Mouse (Mus musculus): ENCODE measurements around the gene Cep83.

DNA sequence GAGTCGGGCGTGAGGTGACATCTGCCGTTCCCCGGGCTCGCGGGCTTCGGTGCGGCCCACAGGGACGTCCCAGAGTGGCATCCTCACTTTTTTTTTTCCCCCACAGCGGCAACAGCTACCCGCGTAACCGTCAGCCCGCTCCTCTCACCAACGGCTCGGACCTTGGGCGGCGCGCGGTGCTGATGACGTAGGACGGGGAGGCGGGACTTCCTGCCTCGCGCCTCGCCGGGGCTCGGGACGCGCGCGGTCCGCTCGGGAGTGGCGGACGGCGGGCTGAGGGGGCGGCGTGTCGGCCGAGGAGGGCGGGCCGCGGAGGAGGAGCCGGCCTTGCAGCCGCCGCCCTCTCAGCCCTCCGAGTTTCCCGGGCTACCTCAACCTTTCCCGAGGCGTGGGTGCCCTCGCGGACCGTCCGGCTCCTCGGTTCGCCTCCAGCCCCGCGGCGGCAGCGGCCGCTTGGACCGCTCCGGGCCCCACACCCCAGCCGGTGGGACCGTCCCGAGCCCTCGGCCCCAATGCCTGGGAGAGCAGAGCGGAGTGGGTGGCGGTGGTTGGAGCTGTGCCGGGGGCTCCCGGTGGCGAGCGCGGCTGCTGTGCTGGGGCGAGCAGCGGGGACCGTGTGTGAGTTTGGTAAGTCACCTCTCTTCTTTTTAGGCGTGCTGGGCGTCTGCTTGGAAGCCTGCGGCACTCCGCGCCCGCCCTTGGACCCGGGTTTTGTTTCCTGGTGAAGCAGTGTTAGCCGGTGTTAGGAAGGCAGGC, at the start of gene Cep83:
- TF ChIP-seq POLR2A (IDR thresholded peaks at IDR 0.05; ENCODE audit: borderline replicate concordance, insufficient read depth, low read length) (peak; percentile 90), CTCF (IDR thresholded peaks at IDR 0.05; ENCODE audit: borderline replicate concordance, insufficient read depth, low read depth, low read length) (no peak)
